Mouse (Mus musculus) heart, embryonic 14.5 days (tissue): Measurements from ENCODE around the gene Sh2b2. TPM values are rescaled to one million over a fixed set of nuclear protein-coding genes. Genes with fewer than 3 reads are reported as not detected.

Experiments
- ATAC-seq: fragments of 200-750 bp; cut with Nextera tagmentation; 2 replicates; pipeline ENCODE4 v1.8.0; 2017; ENCODE audit warnings: low read depth, moderate TSS enrichment; ENCODE audit not compliant: insufficient number of reproducible peaks, insufficient read depth, low FRiP score
- H3K27ac ChIP-seq, 2 experiments: fragments of 200-500 bp in 1 of 2; fragments of 300-500 bp in 1 of 2; sonication (generic) in 1 of 2; replicated peaks in 1 of 2; 2 replicates each; pipeline ENCODE4 v1.5.1; 2012 to 2014; ENCODE audit warnings: low read depth in 2 of 2, low read length in 2 of 2, control low read depth in 1 of 2, mild to moderate bottlenecking in 1 of 2, mixed read lengths in 1 of 2; ENCODE audit not compliant: control insufficient read depth in 1 of 2, insufficient read depth in 1 of 2
- H3K27me3 ChIP-seq: fragments of 300-500 bp; sonication (generic); 2 replicates; pipeline ENCODE4 v1.6.1; 2014; ENCODE audit warnings: mild to moderate bottlenecking, low read length, control low read depth; ENCODE audit not compliant: control insufficient read depth, insufficient read depth
- H3K36me3 ChIP-seq: fragments of 300-500 bp; sonication (generic); 2 replicates; pipeline ENCODE4 v1.6.1; 2014; ENCODE audit warnings: mild to moderate bottlenecking, control low read depth, low read length, mixed read lengths; ENCODE audit not compliant: control insufficient read depth, insufficient read depth
- H3K4me1 ChIP-seq, 2 experiments: fragments of 200-500 bp in 1 of 2; fragments of 300-500 bp in 1 of 2; sonication (generic) in 1 of 2; 2 replicates each; pipeline ENCODE4 v1.6.1; 2012 to 2014; ENCODE audit warnings: low read length in 2 of 2, control low read depth in 1 of 2, mixed read lengths in 1 of 2; ENCODE audit not compliant: control insufficient read depth in 2 of 2, insufficient read depth in 2 of 2
- H3K4me2 ChIP-seq: fragments of 300-500 bp; sonication (generic); 2 replicates; pipeline ENCODE4 v1.6.1; 2014; ENCODE audit warnings: mild to moderate bottlenecking, low read length
- H3K4me3 ChIP-seq, 2 experiments: fragments of 200-500 bp in 1 of 2; fragments of 300-500 bp in 1 of 2; sonication (generic) in 1 of 2; 2 replicates each; pipeline ENCODE4 v1.5.1; 2012 to 2014; ENCODE audit warnings: low read length in 2 of 2, mild to moderate bottlenecking in 2 of 2, control low read depth in 1 of 2, low read depth in 1 of 2, moderate library complexity in 1 of 2; ENCODE audit not compliant: control insufficient read depth in 1 of 2, insufficient read depth in 1 of 2
- H3K9ac ChIP-seq: fragments of 300-500 bp; sonication (generic); 2 replicates; pipeline ENCODE4 v1.6.1; 2014; ENCODE audit warnings: mild to moderate bottlenecking, low read length
- H3K9me3 ChIP-seq: fragments of 300-500 bp; sonication (generic); 2 replicates; pipeline ENCODE4 v1.6.1; 2016; ENCODE audit warnings: low read length, control low read depth; ENCODE audit not compliant: control insufficient read depth
- WGBS: fragments of 180-500 bp; shearing (Covaris S2); extraction: QIAGEN DNeasy Blood & Tissue Kit; methylation state at CpG from one replicate; pipeline ENCODE4 v1.1.7; 2014; 5-methylcytosine and 5-hydroxymethylcytosine counted together
- polyA plus RNA-seq: library from polyadenylated mRNA; unstranded; fragments of >200 nt; fragmentation: Nextera tagmentation; extraction: Ambion mirVana; gene quantifications from 2 replicates; pipeline ENCODE4 v1.2.1, GENCODE M21; 2014

The Sh2b2 gene
- polyA plus RNA-seq, 1 experiment from 2014 or later = 0.95 TPM

GRCm38 (mm10) chr5:136201832-136202231 lies 44.5 kb downstream of the Sh2b2 start:
- whole genome bisulfite sequencing = 28% methylated on average over 7 of the region's 7 CpGs
- H3K4me3 ChIP-seq = no peak overlapping the region
- H3K9ac ChIP-seq = no peak overlapping the region
- ATAC-seq = no peak
- peaks cover 5% of the 10 kb centered on the region for H3K36me3 ChIP-seq
- H3K27ac ChIP-seq = no peak overlapping the region
- H3K27me3 ChIP-seq = no peaks in the 10 kb centered on the region
- H3K4me2 ChIP-seq = no peak overlapping the region
- H3K9me3 ChIP-seq = no peaks in the 10 kb centered on the region
- peaks cover 2 to 11% of the 10 kb centered on the region in 2 experiments; a peak in 3 of 4 replicates for H3K4me1 ChIP-seq

DNA sequence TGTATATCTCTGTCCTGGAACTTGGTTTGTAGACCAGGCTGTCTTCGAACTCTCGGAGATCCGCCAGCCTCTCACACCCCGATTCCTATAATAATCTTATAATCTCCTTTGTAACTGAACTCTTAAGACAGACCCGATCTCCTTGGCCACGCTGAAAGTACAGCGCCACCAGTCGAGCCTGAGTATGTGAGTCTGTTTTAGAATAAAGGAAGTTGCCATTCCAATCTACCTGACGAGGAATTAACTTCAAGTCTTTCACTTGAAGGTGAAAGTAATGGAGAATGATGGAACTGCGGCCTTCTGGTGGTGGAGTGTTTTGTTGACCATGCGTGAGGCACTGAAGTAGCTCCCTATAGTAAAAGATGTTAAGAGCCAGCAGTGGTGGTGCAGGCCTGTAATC lies 46.8 kb downstream of the Sh2b2 start:
- WGBS = 31% methylated on average over 11 of the region's 11 CpGs
- Histone ChIP-seq H3K4me2 (peak overlapping the region; percentile 85), H3K36me3 (peaks cover 28% of the 10 kb centered on the region), H3K9ac (peak overlapping the region; percentile 86), H3K27ac (peak overlapping the region in 1 of 2 experiments; percentile 72; a peak in 2 of 4 replicates), H3K4me3 (peak overlapping the region; percentile 14 to 71; a peak in 3 of 4 replicates), H3K9me3 (no peaks in the 10 kb centered on the region), H3K27me3 (no peaks in the 10 kb centered on the region), H3K4me1 (peaks cover 2 to 11% of the 10 kb centered on the region in 2 experiments; a peak in 3 of 4 replicates)
- no peak for ATAC-seq

DNA sequence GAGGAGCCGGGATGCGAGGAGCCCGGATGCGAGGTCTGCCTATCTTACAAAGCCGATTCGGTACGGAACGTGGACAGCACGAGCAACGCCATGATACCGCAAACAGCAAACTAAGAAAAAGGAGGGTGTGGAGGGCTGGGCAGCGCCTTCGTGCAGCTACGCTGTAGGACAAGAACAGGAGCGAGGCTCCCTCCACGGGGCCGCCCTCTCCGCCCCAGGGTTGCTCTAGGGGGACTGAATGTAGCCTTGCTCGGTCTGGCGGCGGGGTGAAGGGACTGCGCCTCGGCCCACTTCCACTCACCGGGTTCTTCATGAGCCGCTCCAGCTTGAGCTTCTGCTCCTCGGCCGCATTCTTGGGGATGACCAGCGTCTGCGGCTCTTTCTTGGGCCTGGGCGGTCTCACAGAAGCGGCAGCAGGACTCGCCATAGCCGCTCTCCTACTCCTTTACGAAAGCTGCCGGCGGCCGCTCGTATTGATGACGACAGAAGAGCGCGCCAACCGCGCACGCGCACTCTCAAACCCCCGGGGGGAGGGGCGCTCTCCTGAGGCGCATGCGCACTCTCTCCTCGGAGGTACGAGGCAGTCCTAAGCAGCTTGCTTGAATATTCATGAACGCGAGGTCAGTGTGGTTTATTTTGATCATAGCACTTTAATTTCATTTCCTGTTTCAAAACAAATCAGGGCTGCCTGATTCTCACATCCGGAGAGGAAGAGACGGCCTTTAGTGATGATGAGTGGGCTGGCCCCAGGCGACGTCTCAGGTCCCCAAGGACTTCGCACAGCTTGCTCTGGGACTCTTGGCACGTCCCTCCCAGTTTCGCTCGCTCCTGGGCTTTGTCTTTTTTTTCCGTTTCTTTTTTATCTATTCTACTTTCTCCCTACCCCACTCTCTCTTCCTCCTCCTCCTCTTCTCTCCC lies 47.6 kb downstream of the Sh2b2 start, which contains the start of gene Prkrip1:
Prkrip1 (minus strand) TSS at position 490 of the 918 bp plus-strand sequence.
- Histone ChIP-seq H3K36me3 (peaks cover 36% of the 10 kb centered on the region), H3K9ac (peak within 1 kb of the TSS; percentile 86), H3K27me3 (no peaks in the 10 kb centered on the region), H3K4me3 (peak within 1 kb of the TSS; percentile 71 to 90), H3K4me2 (peak within 1 kb of the TSS; percentile 85), H3K27ac (peak within 1 kb of the TSS; percentile 72 to 81), H3K4me1 (peaks cover 2 to 11% of the 10 kb centered on the region in 2 experiments; a peak in 3 of 4 replicates), H3K9me3 (no peaks in the 10 kb centered on the region)
- WGBS = under 1% methylated on average over 62 of the region's 62 CpGs
- ATAC-seq = peak; percentile 86

DNA sequence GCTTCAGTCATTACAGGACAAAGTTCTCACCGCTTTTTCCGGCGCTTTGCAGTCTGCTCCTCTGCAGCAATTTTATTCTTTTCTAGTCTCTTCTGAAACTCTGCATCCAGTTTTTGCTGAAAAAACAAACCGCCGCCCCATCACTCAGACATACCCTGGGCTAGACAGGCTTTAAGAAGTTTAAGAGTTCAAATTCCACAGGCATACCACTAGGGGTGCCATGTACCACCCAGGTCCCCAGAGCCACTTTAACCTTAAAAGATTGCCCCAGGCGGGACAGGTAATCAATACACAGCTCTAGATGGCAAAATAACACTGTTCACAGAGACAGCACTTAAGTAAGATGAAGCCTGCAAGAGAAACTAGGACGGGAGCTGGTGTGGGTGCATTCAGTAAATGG lies 54.5 kb downstream of the Sh2b2 start:
- Histone ChIP-seq H3K36me3 (peaks cover 98% of the 10 kb centered on the region), H3K4me3 (no peak overlapping the region), H3K9me3 (no peaks in the 10 kb centered on the region), H3K27ac (no peak overlapping the region), H3K4me1 (no peaks in the 10 kb centered on the region), H3K27me3 (no peaks in the 10 kb centered on the region), H3K4me2 (no peak overlapping the region), H3K9ac (no peak overlapping the region)
- 87% methylated on average over 7 of the region's 7 CpGs for WGBS
- no peak for ATAC-seq

GRCm38 (mm10) chr5:136186723-136187122 lies 59.6 kb downstream of the Sh2b2 start:
- Histone ChIP-seq H3K27ac (no peak overlapping the region), H3K36me3 (peaks cover 89% of the 10 kb centered on the region), H3K4me1 (no peaks in the 10 kb centered on the region), H3K9ac (no peak overlapping the region), H3K27me3 (no peaks in the 10 kb centered on the region), H3K4me2 (no peak overlapping the region), H3K4me3 (no peak overlapping the region), H3K9me3 (no peaks in the 10 kb centered on the region)
- 44% methylated on average over 4 of the region's 4 CpGs for WGBS
- no peak for ATAC-seq

GRCm38 (mm10) chr5:136183766-136184165 lies 62.6 kb downstream of the Sh2b2 start:
- 94% methylated on average over 7 of the region's 7 CpGs for WGBS
- H3K36me3 ChIP-seq = peaks cover 90% of the 10 kb centered on the region
- H3K27me3 ChIP-seq = no peaks in the 10 kb centered on the region
- ATAC-seq = no peak
- no peak overlapping the region for H3K4me2 ChIP-seq
- H3K27ac ChIP-seq = no peak overlapping the region
- no peaks in the 10 kb centered on the region for H3K9me3 ChIP-seq
- H3K9ac ChIP-seq = no peak overlapping the region
- H3K4me1 ChIP-seq = no peaks in the 10 kb centered on the region
- no peak overlapping the region for H3K4me3 ChIP-seq

- Histone ChIP-seq H3K36me3 (peaks cover 87% of the 10 kb centered on the region), H3K4me3 (no peak overlapping the region), H3K4me1 (no peaks in the 10 kb centered on the region), H3K9ac (no peak overlapping the region), H3K27me3 (no peaks in the 10 kb centered on the region), H3K4me2 (no peak overlapping the region), H3K9me3 (no peaks in the 10 kb centered on the region), H3K27ac (no peak overlapping the region)
- no peak for ATAC-seq
- WGBS = 73% methylated on average over 4 of the region's 4 CpGs
These were observed 63.5 kb downstream of the Sh2b2 start for GRCm38 (mm10) chr5:136182830-136183229.
